Mouse (Mus musculus): ENCODE results near the gene Zscan26.
"Not testable (repeated sequence)": the region's sequence is repeated elsewhere in the genome, so short reads cannot be mapped to it uniquely, and the experiment has no call there.

Gene Zscan26

GRCm38 (mm10) chr13:21427631-21428030 lies 25.9 kb downstream of the Zscan26 start:
- DNase-seq (ENCODE audit: low read depth, low spot score), result no peak

- no peak for DNase-seq (ENCODE audit: low read depth, low spot score)
These were observed 30.2 kb downstream of the Zscan26 start for GRCm38 (mm10) chr13:21423301-21423700.

GRCm38 (mm10) chr13:21418865-21419264 lies 34.7 kb downstream of the Zscan26 start:
- DNase-seq (ENCODE audit: low read depth, low spot score), result no peak

GRCm38 (mm10) chr13:21417298-21418010 lies 36.1 kb downstream of the Zscan26 start:
- DNase-seq (ENCODE audit: low read depth, low spot score), result peak; percentile 80

- DNase-seq (ENCODE audit: low read depth, low spot score), result no peak
These were observed 37.8 kb downstream of the Zscan26 start for GRCm38 (mm10) chr13:21415750-21416149.

GRCm38 (mm10) chr13:21415266-21415665 lies 38.3 kb downstream of the Zscan26 start:
- DNase-seq (ENCODE audit: low read depth, low spot score), result no peak

GRCm38 (mm10) chr13:21414231-21415212 lies 39.0 kb downstream of the Zscan26 start:
- DNase-seq (ENCODE audit: low read depth, low spot score), result no peak

GRCm38 (mm10) chr13:21408805-21409459 lies 44.6 kb downstream of the Zscan26 start:
- no peak for DNase-seq (ENCODE audit: low read depth, low spot score)

GRCm38 (mm10) chr13:21407969-21408804 lies 45.3 kb downstream of the Zscan26 start:
- peak; percentile 76 for DNase-seq (ENCODE audit: low read depth, low spot score)

GRCm38 (mm10) chr13:21407341-21407740 lies 46.2 kb downstream of the Zscan26 start:
- no peak for DNase-seq (ENCODE audit: low read depth, low spot score)

- DNase-seq (ENCODE audit: low read depth, low spot score), result no peak
These were observed 50.7 kb downstream of the Zscan26 start for GRCm38 (mm10) chr13:21402848-21403247.

- peak; percentile 83 for DNase-seq (ENCODE audit: low read depth, low spot score)
These were observed 51.2 kb downstream of the Zscan26 start, which contains the start of gene Zkscan3 for GRCm38 (mm10) chr13:21402287-21402846. TSS of gene Zkscan3 (minus strand) at chr13:21402755.

GRCm38 (mm10) chr13:21401636-21402286 lies 51.8 kb downstream of the Zscan26 start:
- peak; percentile 65 for DNase-seq (ENCODE audit: low read depth, low spot score)

- no peak for DNase-seq (ENCODE audit: low read depth, low spot score)
These were observed 52.4 kb downstream of the Zscan26 start for GRCm38 (mm10) chr13:21401166-21401565.

- DNase-seq (ENCODE audit: low read depth, low spot score), result no peak
These were observed 56.0 kb downstream of the Zscan26 start for GRCm38 (mm10) chr13:21397486-21397885.

GRCm38 (mm10) chr13:21396048-21396447 lies 57.5 kb downstream of the Zscan26 start:
- DNase-seq (ENCODE audit: low read depth, low spot score), result not testable (repeated sequence)

- no peak for DNase-seq (ENCODE audit: low read depth, low spot score)
These were observed 57.9 kb downstream of the Zscan26 start for GRCm38 (mm10) chr13:21395623-21396022.

- no peak for DNase-seq (ENCODE audit: low read depth, low spot score)
These were observed 58.3 kb downstream of the Zscan26 start for GRCm38 (mm10) chr13:21395211-21395610.
